Mouse (Mus musculus) frontal cortex, postnatal 25 days (tissue): ENCODE results near the gene Gtf3c2.
"Not testable (repeated sequence)": the region's sequence is repeated elsewhere in the genome, so short reads cannot be mapped to it uniquely, and the experiment has no call there.

Experiments used
- DNase-seq, 2 experiments: peaks; one replicate each; pipeline ENCODE4 v3.0.0; 2022; ENCODE audit warnings: low spot score in 2 of 2

Gene Gtf3c2

DNA sequence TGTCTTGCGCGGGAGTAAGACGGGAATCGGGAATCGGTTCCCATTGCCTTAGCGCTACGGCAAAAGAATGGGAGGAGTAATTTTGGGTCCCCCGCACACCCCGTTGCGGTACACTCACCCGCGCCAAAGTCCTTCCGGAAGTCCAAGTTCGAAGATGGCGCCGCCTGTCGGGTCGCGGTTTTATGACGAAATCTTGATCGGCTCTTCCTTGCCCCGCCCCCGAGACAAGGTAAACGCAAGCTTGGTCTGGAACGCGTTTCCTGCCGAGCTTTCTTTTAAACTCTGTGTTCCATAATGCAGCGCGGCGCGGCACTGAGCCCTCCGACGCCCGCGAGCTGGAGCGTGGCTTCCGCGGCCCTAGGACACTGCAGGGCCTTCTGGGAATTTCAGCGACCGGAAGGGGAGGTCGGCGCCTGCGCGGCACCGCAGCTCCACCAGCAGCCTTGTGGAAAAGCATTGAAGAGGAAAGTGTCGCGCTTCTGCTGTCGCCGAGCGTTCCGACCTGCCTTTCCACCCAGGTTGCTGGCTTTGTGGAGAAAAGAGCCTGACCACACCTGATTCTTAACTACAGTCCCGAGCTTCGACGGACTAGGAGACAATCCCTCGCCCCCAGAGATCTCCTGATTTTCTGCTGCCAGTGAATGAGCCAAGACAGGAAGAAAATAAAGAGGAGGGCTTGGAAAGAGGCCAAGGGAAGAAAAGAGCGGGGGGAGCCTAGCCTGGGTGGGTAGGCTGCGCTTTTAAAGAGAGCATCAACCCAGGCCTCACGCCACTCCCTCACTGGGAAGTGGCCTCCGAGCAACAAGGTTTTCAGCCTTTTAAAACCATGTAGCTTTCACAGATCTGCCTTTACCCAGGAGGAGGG, at the start of gene Gtf3c2, which contains the start of gene Gm29609:
Gene Gtf3c2 (minus strand): TSS at position 379 of the 865 bp plus-strand sequence.
Gene Gm29609 (minus strand): TSS at position 146 of the 865 bp plus-strand sequence.
- peak; percentile 94 to 96 for DNase-seq

DNA sequence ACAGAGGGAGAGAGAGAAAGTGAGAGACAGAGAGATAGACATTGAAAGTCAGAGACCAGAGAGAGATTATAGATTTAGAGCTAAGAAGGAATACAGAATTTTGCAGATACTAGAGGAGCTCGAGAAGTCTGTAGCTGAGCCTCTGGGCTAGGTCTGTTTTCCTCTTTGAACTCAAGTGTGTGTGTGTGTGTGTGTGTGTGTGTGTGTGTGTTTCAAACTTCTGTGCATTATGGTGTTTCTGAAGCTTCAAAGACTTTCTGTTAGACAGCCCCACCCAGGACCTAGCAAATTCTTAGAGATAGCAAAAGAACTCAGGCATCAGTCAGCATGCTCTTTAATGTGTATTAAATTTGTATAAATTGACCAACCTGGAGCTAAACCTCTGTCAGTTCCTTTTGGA, 46.7 kb upstream of the Gtf3c2 start:
- DNase-seq = no peak

DNA sequence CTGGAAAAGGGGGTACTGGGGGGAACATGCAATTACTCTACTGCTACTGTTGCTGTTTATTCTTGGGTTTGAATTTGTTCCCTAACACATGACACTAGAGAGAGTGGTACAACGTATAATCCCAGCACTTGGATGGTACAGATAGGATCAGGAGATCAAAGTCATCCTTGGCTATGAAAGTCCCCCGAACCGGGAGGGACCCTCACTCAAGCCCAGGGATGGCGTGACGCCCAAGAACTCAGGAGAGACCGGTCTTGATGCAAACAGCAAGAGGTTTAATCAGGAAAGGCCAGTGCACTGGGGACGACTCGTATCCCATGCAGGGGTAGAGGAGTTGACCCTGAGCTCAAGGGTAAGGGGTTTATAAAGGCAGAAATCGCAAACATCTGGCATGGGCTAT, 42.8 kb upstream of the Gtf3c2 start:
- DNase-seq = no peak

DNA sequence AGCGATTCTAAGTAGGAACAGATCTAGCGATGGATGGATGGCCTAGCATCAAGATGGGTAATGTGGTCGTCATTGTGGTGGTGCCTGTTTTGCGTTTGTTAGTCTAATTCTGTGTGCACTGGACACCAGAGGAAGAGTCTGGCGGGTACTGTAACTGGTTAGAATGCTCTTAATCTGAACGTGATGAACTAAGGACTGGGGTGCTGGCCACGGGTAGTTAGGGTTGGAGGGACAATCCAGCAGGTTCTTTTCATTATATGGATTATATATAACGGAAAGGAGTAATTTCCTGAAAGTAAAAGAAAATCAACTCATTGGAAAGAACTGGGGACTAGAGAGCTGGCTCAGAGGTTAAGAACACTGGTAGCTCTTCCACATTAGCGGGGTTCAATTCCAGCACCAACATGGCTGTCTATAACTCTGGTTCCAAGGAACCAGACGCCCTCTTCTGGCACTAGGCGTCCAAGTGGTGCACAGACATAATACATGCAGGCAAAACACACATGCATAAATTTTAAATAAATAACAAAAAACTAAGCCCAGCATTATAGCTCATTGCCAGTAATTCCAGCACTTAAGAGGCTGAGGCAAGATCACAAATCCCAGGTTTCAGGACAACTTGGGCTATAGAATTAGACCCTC, 41.5 kb upstream of the Gtf3c2 start:
- no peak for DNase-seq

DNA sequence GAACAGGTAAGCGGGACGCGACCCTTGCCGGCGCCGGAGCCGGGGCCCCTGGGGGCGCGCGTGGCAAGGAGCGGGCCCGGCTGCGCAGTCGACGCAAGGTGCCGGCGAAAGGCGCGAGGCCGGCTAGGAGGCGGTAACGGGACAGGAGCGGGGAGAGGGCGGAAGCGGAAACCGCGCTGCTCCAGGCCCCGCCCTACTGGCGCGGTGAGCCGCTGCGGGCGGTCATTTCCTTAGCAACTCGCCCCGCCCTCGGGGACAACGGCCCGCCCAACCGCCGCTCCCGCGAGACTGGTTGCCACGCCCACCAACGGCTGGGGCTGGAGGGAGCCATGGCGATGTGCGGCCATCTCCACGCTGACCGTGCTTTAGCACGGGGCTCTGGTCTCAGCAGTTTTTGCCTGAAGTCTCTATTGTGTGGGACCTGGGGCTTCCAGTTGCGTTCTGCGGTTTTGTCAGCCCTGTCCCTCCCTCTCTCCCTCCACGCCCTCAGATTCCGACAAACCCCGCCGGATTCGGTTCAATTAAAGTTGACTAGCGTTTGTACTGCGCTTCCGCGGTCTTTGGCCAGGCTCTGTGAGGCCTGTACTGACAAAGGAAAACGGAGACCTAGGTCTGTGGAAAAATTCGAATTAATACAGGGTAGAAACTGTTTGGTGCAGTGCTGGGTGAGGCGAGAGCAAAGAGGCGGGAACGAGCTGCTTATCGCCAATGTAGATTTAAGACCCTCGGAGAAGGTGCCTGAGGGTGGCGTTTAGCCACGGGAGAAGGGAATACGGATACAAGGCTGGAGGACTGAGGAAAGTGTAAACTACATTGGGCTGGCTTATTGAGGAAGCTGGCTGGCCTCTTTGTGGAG, 40.7 kb upstream of the Gtf3c2 start, which contains the start of gene Ppm1g:
Gene Ppm1g (minus strand): TSS at position 240 of the 856 bp plus-strand sequence.
- DNase-seq = peak; percentile 86 to 92

DNA sequence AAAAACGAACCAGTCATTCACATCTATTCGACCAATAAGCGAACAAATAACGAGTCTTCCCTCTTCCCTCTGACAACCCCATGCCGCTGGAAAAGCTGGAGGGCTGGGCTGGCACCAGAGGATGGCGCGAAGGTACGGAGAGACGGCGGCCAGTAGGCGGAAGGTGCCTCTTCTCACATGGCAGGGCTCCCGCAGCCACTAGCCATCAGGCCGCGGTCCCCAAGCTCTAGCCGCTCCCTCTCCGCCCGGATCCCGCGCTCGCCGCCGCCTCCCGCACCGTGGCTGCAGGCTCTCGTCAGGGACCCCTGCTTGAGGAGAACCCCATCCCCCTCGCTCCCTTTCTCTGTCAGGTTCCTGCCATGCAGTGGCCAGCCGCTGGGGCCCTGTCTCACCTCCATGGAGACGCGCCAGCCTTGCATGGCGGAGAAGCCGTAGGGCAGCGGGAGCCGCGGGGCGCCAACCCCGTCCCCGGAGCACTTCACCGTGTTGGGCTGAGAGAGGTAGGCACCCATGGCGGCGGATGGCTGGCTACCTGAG, 40.0 kb upstream of the Gtf3c2 start:
- DNase-seq = peak in 1 of 2 experiments; percentile 34

DNA sequence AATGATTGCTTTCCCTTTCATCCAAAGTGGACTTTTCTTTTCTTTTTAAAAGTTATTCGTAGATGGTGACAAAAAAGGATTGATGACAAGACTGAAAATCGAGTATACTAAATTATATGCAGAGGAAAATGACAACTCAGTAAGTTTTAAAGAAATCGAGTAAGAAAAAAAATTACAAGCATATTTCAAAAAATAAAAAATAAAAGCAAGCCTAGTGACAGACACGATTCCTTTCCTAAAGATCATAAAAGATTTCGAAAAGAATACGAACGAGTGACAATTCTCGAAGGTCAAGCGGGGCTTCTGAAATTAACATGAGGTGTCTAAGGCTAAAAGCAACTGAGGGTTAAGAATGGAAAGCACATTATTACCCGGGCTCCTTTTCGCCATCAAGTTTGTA, 39.5 kb upstream of the Gtf3c2 start:
- no peak for DNase-seq

DNA sequence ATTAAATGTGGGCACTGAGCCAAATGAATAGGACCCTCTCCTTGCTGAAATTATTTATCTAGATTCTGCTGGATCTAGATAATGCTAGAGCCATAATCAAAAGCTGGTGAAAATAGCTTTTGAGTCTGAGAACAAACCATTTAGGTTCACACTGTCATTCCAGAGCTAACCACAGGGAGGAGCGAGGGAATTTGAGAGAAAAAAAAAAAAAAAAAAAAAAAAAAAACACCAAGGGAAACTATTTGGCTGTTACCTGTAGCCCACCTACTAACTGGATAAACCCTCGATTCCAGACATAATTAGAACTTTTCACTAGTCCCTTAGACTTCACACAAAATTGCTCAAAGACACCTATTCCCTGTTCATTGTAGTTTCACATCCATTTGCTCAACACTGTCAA, 39.1 kb upstream of the Gtf3c2 start:
- DNase-seq = no peak

DNA sequence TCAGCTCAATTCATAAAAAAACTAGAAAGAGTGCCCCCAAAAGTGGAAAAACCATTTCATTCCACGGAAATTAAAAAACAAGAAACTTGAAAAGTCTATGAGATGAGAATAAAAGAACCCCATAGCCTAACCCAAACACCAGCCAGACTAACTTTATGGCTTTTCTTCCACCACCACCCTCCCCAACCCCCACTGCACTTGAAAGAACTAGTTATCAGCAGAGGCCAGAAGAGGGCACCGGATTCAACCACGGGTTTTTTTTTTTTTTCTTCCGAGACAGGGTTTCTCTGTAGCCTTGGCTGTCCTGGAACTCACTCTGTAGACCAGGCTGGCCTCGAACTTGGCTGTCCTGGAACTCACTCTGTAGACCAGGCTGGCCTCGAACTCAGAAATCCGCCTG, 38.4 kb upstream of the Gtf3c2 start:
- no peak for DNase-seq

DNA sequence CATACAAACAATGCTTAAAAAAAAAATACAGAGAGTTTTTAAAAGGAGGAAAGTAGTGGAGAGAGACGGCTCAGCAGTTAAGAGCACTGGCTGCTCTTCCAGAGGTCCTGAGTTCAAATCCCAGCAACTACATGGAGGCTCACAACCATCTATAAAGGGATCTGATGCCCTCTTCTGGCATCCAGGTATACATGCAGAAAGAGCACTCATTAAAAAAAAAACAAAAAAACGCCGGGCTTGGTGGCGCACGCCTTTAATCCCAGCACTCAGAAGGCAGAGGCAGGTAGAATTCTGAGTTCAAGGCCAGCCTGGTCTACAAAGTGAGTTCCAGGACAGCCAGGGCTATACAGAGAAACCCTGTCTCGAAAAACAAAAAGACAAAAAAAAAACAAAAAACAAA, 36.6 kb upstream of the Gtf3c2 start:
- not testable (repeated sequence) for DNase-seq

DNA sequence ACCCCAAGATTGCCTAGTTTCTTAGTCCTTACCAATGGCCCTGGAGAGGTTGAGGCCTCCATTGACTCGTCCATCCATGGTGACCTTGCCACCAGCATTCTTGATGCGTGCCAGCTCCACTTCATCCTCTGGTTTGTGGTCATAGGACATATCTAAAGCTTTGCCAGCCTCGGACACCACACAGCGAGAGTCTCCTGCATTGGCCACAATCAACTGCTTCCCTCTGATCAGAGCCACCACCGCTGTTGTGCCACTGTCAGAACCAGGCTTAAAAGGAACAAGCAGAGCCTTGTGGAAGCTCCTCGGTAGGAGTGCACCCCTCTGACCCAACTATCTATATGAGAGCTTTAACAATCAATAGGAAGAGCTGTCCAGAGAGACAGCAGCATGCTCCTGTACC, 24.5 kb upstream of the Gtf3c2 start:
- DNase-seq = no peak

DNA sequence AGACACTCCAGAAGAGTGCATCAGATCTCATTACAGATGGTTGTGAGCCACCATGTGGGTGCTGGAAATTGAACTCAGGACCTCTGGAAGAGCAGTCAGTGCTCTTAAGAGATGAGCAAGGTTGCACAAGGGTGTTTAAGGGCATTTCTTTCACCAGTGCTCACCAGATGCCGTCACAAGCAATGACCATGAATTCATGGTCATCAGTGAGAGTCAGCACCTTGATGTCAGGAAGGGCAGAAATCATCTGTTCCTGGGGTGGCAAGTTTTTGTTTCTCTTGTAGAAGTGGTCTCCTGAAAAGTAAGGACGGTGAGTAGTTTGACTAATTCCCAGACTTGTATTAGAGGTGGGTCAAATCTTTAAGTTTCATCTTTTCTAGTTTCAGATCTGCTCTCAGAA, 23.9 kb upstream of the Gtf3c2 start:
- no peak for DNase-seq

DNA sequence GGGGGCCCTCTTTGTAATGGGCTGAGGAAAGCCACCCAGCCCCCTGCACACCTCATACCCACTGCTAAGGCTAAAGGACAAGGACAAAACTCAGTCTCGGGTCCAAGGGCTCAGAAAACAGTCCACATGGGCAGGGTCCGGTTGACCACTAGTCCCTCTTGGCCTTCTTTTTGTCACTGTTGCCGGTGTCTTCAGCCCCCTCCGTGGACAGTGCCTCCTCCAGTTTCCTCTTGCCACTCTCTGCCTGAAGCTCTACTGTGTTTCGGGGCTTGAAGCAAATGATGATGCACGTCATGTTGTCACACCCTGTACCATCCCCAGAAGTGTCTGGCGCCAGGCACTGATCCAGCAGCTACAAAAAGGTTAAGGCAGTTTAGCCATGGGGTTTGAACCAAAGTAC, 23.0 kb upstream of the Gtf3c2 start:
- no peak for DNase-seq

DNA sequence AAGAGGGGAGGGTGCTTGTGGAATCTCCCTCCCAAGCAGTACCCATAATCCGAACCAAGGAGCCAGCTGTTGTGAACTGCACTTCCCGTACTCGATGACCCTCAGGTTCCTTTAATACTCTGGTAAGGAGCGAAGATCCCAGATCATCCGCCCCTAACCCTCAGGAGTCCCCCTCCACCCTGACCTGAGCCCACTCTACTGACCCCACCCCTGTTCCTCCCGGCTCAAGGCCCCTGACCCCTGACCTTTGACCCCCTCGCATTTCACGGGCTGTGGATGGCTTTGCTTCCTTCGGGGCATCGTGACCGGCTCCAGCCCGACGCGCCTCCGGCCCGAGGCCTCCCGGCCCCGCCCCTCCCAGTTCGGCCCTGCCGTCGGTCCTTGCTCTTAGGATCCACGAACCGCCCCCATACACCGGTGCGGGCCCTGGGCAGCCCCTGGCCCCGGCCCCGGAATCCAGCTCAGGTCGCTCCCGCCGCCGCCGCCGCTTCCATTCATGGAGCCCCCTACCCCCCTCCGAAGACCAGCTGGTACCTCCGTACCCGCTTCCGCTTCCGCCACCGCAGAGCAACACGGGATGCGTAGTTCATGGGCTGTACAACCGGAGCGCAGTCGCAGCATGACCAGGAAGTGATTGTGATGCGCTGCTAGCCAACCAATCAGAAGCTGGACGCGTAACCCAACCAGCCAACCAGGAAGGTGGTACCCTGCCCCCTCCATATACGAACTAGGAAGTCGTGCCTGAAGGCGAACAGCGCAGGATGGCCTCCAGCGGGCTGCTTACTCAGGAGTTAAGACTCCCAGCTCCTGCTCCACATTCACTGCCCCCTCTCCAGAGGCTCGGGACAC, 22.0 kb upstream of the Gtf3c2 start, which contains the start of gene Zfp513:
Gene Zfp513 (minus strand): TSS at position 562 of the 849 bp plus-strand sequence.
- peak; percentile 91 to 94 for DNase-seq

DNA sequence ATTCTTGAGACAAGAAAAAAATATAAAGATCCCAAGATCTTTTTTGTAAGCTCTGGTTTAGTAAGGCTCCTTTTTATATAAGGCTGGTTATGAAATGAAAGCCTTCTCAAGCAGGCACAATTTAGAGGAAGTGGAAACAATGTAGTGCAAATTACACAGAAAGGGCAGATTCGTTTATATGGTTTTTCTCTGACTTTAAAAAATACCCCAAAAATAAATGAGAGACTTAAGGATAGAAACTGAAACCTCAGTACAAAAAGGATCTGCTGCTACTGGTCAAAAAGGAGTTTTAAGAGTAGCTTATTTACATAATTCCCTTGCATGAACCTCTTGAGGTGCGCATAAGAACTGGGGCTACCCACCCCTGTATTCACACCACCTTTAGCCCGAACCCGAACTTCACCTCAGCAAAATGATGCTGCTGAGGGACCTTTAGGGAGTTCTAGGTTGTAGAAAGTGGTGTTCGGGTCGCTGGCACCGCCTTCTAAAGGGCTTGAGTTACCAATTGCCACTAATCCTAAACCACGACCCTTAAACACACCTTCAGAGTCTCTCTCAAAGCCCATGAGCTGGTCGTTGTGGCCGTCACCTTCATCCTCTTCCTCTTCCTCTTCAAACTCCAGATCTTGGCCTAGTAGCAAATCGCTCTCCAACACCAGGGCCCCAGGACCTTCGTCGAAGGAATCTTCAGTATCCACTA, 21.2 kb upstream of the Gtf3c2 start:
- no peak for DNase-seq

DNA sequence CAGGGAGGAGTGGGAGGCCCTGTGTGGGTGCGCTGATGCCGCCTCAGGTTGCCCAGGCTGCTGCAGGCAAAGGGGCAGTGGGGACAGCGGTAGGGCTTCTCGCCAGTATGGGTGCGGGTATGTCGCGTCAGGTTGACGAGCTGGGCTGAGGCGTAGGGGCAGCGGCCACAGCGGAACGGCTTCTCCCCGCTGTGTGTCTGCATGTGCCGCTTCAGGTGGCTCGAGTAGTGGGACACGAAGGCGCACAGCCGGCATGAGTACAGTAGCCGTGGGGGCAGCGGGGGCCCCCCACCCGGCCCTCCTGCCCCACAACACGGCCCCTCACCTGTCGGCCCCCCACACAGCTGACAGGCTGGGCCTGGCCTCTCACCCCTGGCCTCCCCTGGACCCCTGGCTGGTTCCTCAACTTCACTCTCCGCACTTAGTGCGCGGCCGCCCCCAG, 20.4 kb upstream of the Gtf3c2 start:
- no peak for DNase-seq

DNA sequence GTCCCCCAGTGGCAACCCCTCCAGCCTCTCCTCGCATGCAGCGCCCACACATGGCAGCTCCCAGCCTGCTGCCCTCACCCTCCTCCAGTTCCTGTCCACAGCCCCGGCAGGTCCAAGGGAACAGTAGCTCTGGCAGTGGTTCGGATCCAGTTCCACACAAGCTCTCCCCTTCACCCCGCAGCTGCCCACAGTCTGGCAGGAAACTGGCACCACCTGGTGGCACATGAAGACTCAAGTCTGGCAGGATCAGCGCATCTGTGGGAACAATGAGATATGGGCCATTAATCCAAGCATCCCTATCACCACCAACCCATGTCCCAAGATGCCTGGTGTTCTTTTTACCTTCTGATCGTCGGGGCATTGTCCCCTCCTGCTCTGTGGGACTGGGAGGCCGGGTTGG, 19.9 kb upstream of the Gtf3c2 start:
- no peak for DNase-seq

DNA sequence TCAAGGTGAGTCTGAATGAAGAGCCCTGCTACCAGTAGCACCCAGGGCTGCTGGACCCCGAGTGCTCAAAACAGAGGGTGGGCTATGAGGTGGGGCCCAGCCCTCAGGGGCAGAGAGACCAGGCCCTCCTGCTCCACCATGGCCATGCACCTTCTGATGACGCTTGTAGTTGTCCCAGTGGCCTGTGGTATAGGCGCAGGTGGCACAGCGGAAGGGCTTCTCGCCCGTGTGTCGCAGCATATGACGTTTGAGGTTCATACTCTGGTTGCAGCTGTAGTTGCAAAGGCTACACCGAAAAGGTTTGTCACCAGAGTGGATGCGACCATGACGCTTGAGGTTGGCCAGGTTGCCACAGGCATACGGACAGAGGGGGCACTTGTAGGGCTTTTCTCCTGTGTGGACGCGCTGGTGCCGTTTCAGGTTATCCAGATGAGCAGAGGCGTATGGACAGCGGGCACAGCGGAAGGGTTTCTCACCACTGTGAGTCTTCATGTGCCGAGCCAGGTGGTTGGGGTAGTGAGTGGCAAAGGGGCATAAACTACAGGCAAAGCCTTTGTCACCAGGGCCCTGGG, 19.5 kb upstream of the Gtf3c2 start:
- no peak for DNase-seq

DNA sequence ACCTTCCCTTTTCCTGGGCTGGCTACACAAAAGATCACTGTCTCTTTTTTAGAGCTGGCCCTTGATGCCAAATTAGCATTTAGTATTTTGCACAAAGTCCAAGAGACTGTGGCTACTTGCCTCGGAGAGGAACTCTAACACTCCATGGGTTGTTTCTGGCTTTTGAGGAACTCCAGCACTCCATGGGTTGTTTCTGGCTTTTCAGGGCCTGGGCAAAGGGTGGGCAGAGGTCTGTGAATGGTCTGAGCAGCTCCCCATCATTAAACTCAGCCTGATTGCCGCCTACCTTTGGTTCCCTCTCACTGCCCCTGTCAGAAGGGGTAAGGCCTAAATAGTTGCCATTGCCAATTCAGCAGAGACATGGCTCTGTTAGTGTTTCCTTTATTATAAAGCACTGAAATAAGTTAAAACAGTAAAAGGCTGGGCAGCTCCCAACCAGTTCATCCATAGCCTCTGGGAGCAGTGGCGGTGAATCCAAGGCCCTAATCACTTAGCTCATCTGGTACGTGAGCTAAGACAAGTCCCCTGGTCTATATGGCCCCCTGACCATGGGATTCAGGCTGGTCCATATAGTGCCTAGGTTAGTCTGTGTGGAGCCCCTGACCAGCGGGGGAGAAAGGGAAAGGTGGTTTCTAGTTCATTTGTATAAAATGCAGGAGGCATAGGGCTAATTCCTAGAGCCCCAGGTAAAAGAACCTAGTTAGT, 18.8 kb upstream of the Gtf3c2 start:
- no peak for DNase-seq
